Comparison of ENCODE assay signal across 9 mouse cellular contexts in the genomic region with DNA sequence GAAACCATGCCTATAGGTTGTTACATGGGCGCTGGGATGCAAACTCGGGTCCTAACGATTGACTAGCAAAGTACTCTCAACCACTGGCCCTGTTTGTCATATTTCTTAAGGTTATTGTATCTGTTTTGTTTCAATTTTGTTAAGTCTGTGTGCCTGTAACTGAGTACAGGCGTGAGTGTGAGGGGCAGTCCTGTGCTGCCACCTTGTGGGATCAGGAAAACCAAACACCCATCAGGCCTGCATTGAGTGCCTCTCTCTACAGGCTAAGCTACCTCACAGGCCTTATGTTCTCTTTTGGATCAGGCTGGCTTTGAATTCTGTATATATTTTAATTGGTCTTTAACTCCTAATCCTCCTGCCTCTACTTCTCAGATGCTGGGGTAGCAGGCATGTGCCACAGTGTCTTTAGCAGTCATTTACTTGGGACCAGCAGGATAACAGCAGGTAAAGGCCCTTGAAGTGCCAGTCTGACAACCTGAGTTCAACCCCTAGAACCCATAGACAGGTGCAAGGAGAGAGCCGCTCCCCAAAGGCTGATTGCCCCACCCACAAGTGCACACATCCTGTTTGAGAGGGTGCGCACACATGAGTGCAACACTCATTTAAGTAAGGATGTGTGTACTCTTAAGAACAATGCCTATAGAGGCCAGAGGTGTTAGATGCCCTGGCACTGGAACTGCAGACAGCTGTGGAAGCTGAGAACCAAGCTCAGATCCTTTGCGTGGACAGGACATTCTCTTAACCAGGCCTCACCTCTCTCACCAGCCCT. TPM values are rescaled to one million over a fixed set of nuclear protein-coding genes. Genes with fewer than 3 reads are reported as not detected.
DNase-seq lines count a peak whose midpoint lies in the region; ATAC-seq and TF ChIP-seq lines count a peak whose summit lies in the region.
"Had no signal": no experiment of that assay in that cellular context is flagged by ENCODE, and none has a peak within 500 bp of the region (broad histone marks: within the 10 kb centered on the region; RNA-seq: fewer than 3 reads in every experiment).

No protein-coding gene starts in this region.

- no peak overlapping the region for H3K4me2 ChIP-seq in hindbrain, embryonic 14.5 days (replicated peaks)
- H3K4me2 ChIP-seq: embryonic facial prominence, embryonic 13.5 days had no signal

- WGBS in hindbrain, embryonic 14.5 days = 88% methylated on average over 7 of the region's 7 CpGs

- intact Hi-C loops in gastrocnemius, adult 2 months (cut with DNase I) = loop anchor here (2.0 kb wide), 1 partner anchor 130 kb away; no protein-coding TSS in a partner anchor
- intact Hi-C loops in left cerebral cortex, postnatal 25 days (cut with DNase I) = loop anchor here (2.0 kb wide), 1 partner anchor 130 kb away; no protein-coding TSS in a partner anchor

- H3K9me3 ChIP-seq in hindbrain, embryonic 14.5 days (ENCODE audit: control insufficient read depth, low read length) = no peaks in the 10 kb centered on the region
- H3K9me3 ChIP-seq: embryonic facial prominence, embryonic 13.5 days had no signal

- H3K4me1 ChIP-seq in hindbrain, embryonic 14.5 days (replicated peaks; ENCODE audit: control insufficient read depth, insufficient read depth, low read length) = no peaks in the 10 kb centered on the region
- H3K4me1 ChIP-seq: embryonic facial prominence, embryonic 13.5 days had no signal

- TF ChIP-seq CTCF in gastrocnemius, adult 2 months (IDR thresholded peaks at IDR 0.05) = peak; percentile 71

- H3K4me3 ChIP-seq in gastrocnemius, adult 2 months = no peak overlapping the region
- H3K4me3 ChIP-seq in hindbrain, embryonic 14.5 days (replicated peaks; ENCODE audit: low read length) = no peak overlapping the region
- H3K4me3 ChIP-seq: embryonic facial prominence, embryonic 13.5 days had no signal

- no peak for ATAC-seq in hindbrain, embryonic 14.5 days (ENCODE audit: low FRiP score)

- no peak overlapping the region for H3K27ac ChIP-seq in gastrocnemius, adult 2 months
- H3K27ac ChIP-seq in hindbrain, embryonic 14.5 days = no peak overlapping the region
- H3K27ac ChIP-seq: embryonic facial prominence, embryonic 13.5 days had no signal

- H3K27me3 ChIP-seq in hindbrain, embryonic 14.5 days (ENCODE audit: control insufficient read depth, insufficient read depth, low read length) = no peaks in the 10 kb centered on the region
- H3K27me3 ChIP-seq: embryonic facial prominence, embryonic 13.5 days had no signal

- H3K36me3 ChIP-seq in hindbrain, embryonic 14.5 days (replicated peaks; ENCODE audit: control insufficient read depth, insufficient read depth) = peaks cover 61% of the 10 kb centered on the region

- no peak overlapping the region for H3K9ac ChIP-seq in hindbrain, embryonic 14.5 days
- H3K9ac ChIP-seq: embryonic facial prominence, embryonic 13.5 days had no signal

- DNase-seq in gastrocnemius, adult 2 months = peak; percentile 31
- DNase-seq in gastrocnemius, postnatal 25 days = no peak
- DNase-seq in 3T3-L1 (ENCODE audit: low read depth, low spot score) = peak; percentile 59
- peak; percentile 31 for DNase-seq in Muller cell, postnatal 12 days (ENCODE audit: inconsistent ontology term)
- peak; percentile 8 for DNase-seq in embryo, embryonic 11 days
- DNase-seq in left cerebral cortex, postnatal 25 days (ENCODE audit: low spot score in 2 of 2) = peak; percentile 30 to 55
- peak; percentile 9 to 51 for DNase-seq in spleen, postnatal 10 days (ENCODE audit: low spot score in 2 of 2)
- no peak for DNase-seq in hindbrain, embryonic 14.5 days (ENCODE audit: low spot score)

RNA-seq across cellular contexts. Expression of a gene that starts 38.2 kb away (rescaled TPM):
- total RNA-seq in gastrocnemius, adult 2 months (2021) = 10 to 100 TPM; 11.2 to 15.5 TPM
- total RNA-seq in gastrocnemius, postnatal 25 days (2021) = 10 to 100 TPM; 11.1 to 11.5 TPM
- total RNA-seq in left cerebral cortex, postnatal 25 days (2021) = 10 to 100 TPM; 29.1 to 34.6 TPM
- polyA plus RNA-seq in hindbrain, embryonic 14.5 days (2014; fragmentation: Nextera tagmentation; extraction: Ambion mirVana) = 10.5 and 11.4 TPM in 2 replicates

RNA-seq across cellular contexts. Expression of a gene that starts 55.4 kb away (rescaled TPM):
- total RNA-seq in gastrocnemius, adult 2 months (2021) = under 1 TPM; 0.54 to 0.70 TPM
- 1 to 10 TPM; 1.0 to 1.4 TPM for total RNA-seq in gastrocnemius, postnatal 25 days (2021)
- total RNA-seq in left cerebral cortex, postnatal 25 days (2021) = 1 to 10 TPM; 3.6 to 4.0 TPM
- 7.4 and 8.8 TPM in 2 replicates for polyA plus RNA-seq in hindbrain, embryonic 14.5 days (2014; fragmentation: Nextera tagmentation; extraction: Ambion mirVana)

Comparison
In these comparisons a context has a peak if more than half of its experiments do, and no peak if none do; other contexts are left out.
1. DNase-seq: peak in gastrocnemius, adult 2 months (single experiment), 3T3-L1 (single experiment), Muller cell, postnatal 12 days (single experiment), embryo, embryonic 11 days (single experiment), left cerebral cortex, postnatal 25 days (2 of 2) and spleen, postnatal 10 days (2 of 2); none in gastrocnemius, postnatal 25 days (single experiment) and hindbrain, embryonic 14.5 days (single experiment).